Mouse (Mus musculus): ENCODE results near the gene Atp1a2. TPM values are rescaled to one million over a fixed set of nuclear protein-coding genes. Genes with fewer than 3 reads are reported as not detected.

Atp1a2 gene
- total and polyA plus RNA-seq, 3 experiments, result 0.07 to 0.23 (median 0.13) TPM

GRCm38 (mm10) chr1:172313613-172314411 is 15.9 kb upstream of the Atp1a2 start:
- no peaks in the 10 kb centered on the region for H3K9me3 ChIP-seq (replicated peaks; ENCODE audit: low read length)

GRCm38 (mm10) chr1:172312768-172313561 is 15.1 kb upstream of the Atp1a2 start:
- Histone ChIP-seq H3K4me1 (ENCODE audit: control insufficient read depth in 1 of 2, insufficient read depth in 2 of 2) (peaks cover 5 to 65% of the 10 kb centered on the region in 2 experiments; a peak in 3 of 4 replicates), H3K36me3 (replicated peaks in 1 of 2; ENCODE audit: control insufficient read depth in 1 of 2, insufficient read depth in 1 of 2, low read length in 1 of 2) (peaks cover 7 to 20% of the 10 kb centered on the region in 2 experiments), H3K27me3 (replicated peaks) (no peaks in the 10 kb centered on the region), H3K9me3 (replicated peaks; ENCODE audit: low read length) (no peaks in the 10 kb centered on the region), H3K9ac (ENCODE audit: insufficient read depth, low read depth) (peak overlapping the region; percentile 55), H3K79me2 (replicated peaks; ENCODE audit: control insufficient read depth, extremely low read depth, insufficient read depth, poor library complexity, severe bottlenecking) (no peaks in the 10 kb centered on the region), H3K4me2 (ENCODE audit: insufficient read depth, low read depth, poor library complexity, severe bottlenecking) (peak overlapping the region; percentile 76), H3K4me3 (replicated peaks in 1 of 3; ENCODE audit: low read depth in 2 of 3, low read length in 2 of 3, poor library complexity in 1 of 3) (peak overlapping the region; percentile 66 to 85 (median 69)), H3K27ac (ENCODE audit: insufficient read depth, low read depth) (no peak overlapping the region)
- TF ChIP-seq KAT2A (IDR thresholded peaks at IDR 0.05; ENCODE audit: insufficient replicate concordance, low read length) (no peak), POLR2AphosphoS2 (IDR thresholded peaks at IDR 0.05; ENCODE audit: low read depth, low read length) (no peak), BHLHE40 (IDR thresholded peaks at IDR 0.05; ENCODE audit: low read depth, low read length) (peak; percentile 44; the same call in 1 of the 2 replicates)
- dilution Hi-C loops (cut with MboI; ENCODE audit: extremely low pct_ligation_motif_present, extremely low pct_unique_long_range_greater_than_20kb, low sequenced_read_pairs) (no loop called here), in situ Hi-C loops (cut with MboI; ENCODE audit: low pct_ligation_motif_present, low pct_unique_long_range_greater_than_20kb, low sequenced_read_pairs) (loop anchor here (5.0 to 25.0 kb wide), 3 partner anchors 166 to 501 kb away; partner anchors contain the start of genes Dcaf8 and Vangl2)
- DNase-seq (ENCODE audit: extremely low read depth), result peak; percentile 25

More at GRCm38 (mm10) chr1:172313613-172314411, 15.9 kb upstream of the Atp1a2 start:
- Histone ChIP-seq H3K9ac (ENCODE audit: insufficient read depth, low read depth) (no peak overlapping the region), H3K4me1 (ENCODE audit: control insufficient read depth in 1 of 2, insufficient read depth in 2 of 2) (peaks cover 3 to 58% of the 10 kb centered on the region in 2 experiments; a peak in 3 of 4 replicates), H3K4me3 (replicated peaks in 1 of 3; ENCODE audit: low read depth in 2 of 3, low read length in 2 of 3, poor library complexity in 1 of 3) (no peak overlapping the region), H3K4me2 (ENCODE audit: insufficient read depth, low read depth, poor library complexity, severe bottlenecking) (0 out of 2 replicates have a peak overlapping the region, but pooled peaks have one; percentile 76), H3K27ac (ENCODE audit: insufficient read depth, low read depth) (no peak overlapping the region), H3K79me2 (replicated peaks; ENCODE audit: control insufficient read depth, extremely low read depth, insufficient read depth, poor library complexity, severe bottlenecking) (no peaks in the 10 kb centered on the region), H3K36me3 (replicated peaks in 1 of 2; ENCODE audit: control insufficient read depth in 1 of 2, insufficient read depth in 1 of 2, low read length in 1 of 2) (peaks cover 14 to 28% of the 10 kb centered on the region in 2 experiments), H3K27me3 (replicated peaks) (no peaks in the 10 kb centered on the region)
- DNase-seq (ENCODE audit: extremely low read depth), result no peak
- dilution Hi-C loops (cut with MboI; ENCODE audit: extremely low pct_ligation_motif_present, extremely low pct_unique_long_range_greater_than_20kb, low sequenced_read_pairs) (no loop called here), in situ Hi-C loops (cut with MboI; ENCODE audit: low pct_ligation_motif_present, low pct_unique_long_range_greater_than_20kb, low sequenced_read_pairs) (loop anchor here (5.0 to 25.0 kb wide), 3 partner anchors 167 to 502 kb away; partner anchors contain the start of genes Dcaf8 and Vangl2)
- TF ChIP-seq POLR2A (IDR thresholded peaks at IDR 0.05; ENCODE audit: low read depth, low read length) (no peak), CHD1 (IDR thresholded peaks at IDR 0.05; ENCODE audit: low read depth, low read length) (no peak), TBP (conservative IDR thresholded peaks at IDR 0.05; ENCODE audit: low read depth, low read length) (no peak), CTCF (conservative IDR thresholded peaks at IDR 0.05 in 1 of 2, IDR thresholded peaks at IDR 0.05 in 1 of 2; ENCODE audit: low read depth in 2 of 2, low read length in 2 of 2) (no peak), IRF4 (IDR thresholded peaks at IDR 0.05; ENCODE audit: low read depth, low read length) (no peak), ZC3H11A (IDR thresholded peaks at IDR 0.05; ENCODE audit: low read depth, low read length) (no peak), MAX (IDR thresholded peaks at IDR 0.05; ENCODE audit: low read length) (no peak), PAX5 (IDR thresholded peaks at IDR 0.05; ENCODE audit: low read length) (no peak), RCOR1 (conservative IDR thresholded peaks at IDR 0.05; ENCODE audit: low read depth, low read length) (no peak), MAFK (IDR thresholded peaks at IDR 0.05; ENCODE audit: insufficient replicate concordance, low read length) (no peak), POLR2AphosphoS2 (IDR thresholded peaks at IDR 0.05; ENCODE audit: low read depth, low read length) (no peak), ETS1 (conservative IDR thresholded peaks at IDR 0.05; ENCODE audit: low read depth, low read length) (no peak), MYC (IDR thresholded peaks at IDR 0.05; ENCODE audit: low read depth, low read length) (no peak), USF2 (conservative IDR thresholded peaks at IDR 0.05; ENCODE audit: low read depth, low read length) (no peak), ZMIZ1 (IDR thresholded peaks at IDR 0.05; ENCODE audit: low read depth, low read length) (no peak), USF1 (IDR thresholded peaks at IDR 0.05; ENCODE audit: low read depth, low read length) (no peak), ZNF384 (IDR thresholded peaks at IDR 0.05; ENCODE audit: low read depth, low read length) (no peak)

Data from CH12.LX (cell line).